Mouse (Mus musculus): Measurements from ENCODE around the gene Gm28051. TPM values are rescaled to one million over a fixed set of nuclear protein-coding genes. Genes with fewer than 3 reads are reported as not detected.

Gene Gm28051
- total and polyA plus RNA-seq, 3 experiments: not detected

GRCm38 (mm10) chr12:102699156-102699555, 58.4 kb downstream of the Gm28051 start:
- no peak overlapping the region for H3K9ac ChIP-seq (ENCODE audit: control insufficient read depth, low read depth, low read length, poor library complexity, severe bottlenecking)
- H3K27ac ChIP-seq (ENCODE audit: control insufficient read depth, low read depth, low read length): no peak overlapping the region
- no peak for DNase-seq (ENCODE audit: low read depth, low spot score)
- TF ChIP-seq ZC3H11A (IDR thresholded peaks at IDR 0.05; ENCODE audit: low read depth, low read length) (no peak), E2F4 (IDR thresholded peaks at IDR 0.05; ENCODE audit: borderline replicate concordance, low read depth, low read length) (no peak), UBTF (IDR thresholded peaks at IDR 0.05; ENCODE audit: borderline replicate concordance, insufficient read depth, low read depth, low read length) (no peak), JUND (IDR thresholded peaks at IDR 0.05; ENCODE audit: low read depth, low read length) (no peak), TCF12 (IDR thresholded peaks at IDR 0.05; ENCODE audit: low read depth, low read length) (no peak)
- peaks cover 0 to 8% of the 10 kb centered on the region in 2 experiments; a peak in 1 of 4 replicates for H3K4me1 ChIP-seq (ENCODE audit: control insufficient read depth in 1 of 2, insufficient read depth in 2 of 2, low read length in 2 of 2)
- no peaks in the 10 kb centered on the region; a peak in 1 of 4 replicates for H3K36me3 ChIP-seq (ENCODE audit: control insufficient read depth in 1 of 2, insufficient read depth in 2 of 2, low read length in 2 of 2)
- H3K79me2 ChIP-seq (ENCODE audit: control insufficient read depth, insufficient read depth, low read length, poor library complexity): peaks cover 26% of the 10 kb centered on the region
- no peaks in the 10 kb centered on the region for H3K27me3 ChIP-seq (ENCODE audit: control insufficient read depth in 1 of 2, insufficient read depth in 2 of 2, low read length in 2 of 2)
- no peaks in the 10 kb centered on the region for H3K9me3 ChIP-seq (replicated peaks; ENCODE audit: insufficient read depth, low read length)
- no peak overlapping the region for H3K4me3 ChIP-seq (ENCODE audit: control insufficient read depth in 1 of 2, insufficient read depth in 1 of 2, low read depth in 2 of 2, low read length in 2 of 2)

- H3K27me3 ChIP-seq (ENCODE audit: control insufficient read depth in 1 of 2, insufficient read depth in 2 of 2, low read length in 2 of 2): no peaks in the 10 kb centered on the region
- peaks cover 23% of the 10 kb centered on the region for H3K79me2 ChIP-seq (ENCODE audit: control insufficient read depth, insufficient read depth, low read length, poor library complexity)
- H3K4me1 ChIP-seq (ENCODE audit: control insufficient read depth in 1 of 2, insufficient read depth in 2 of 2, low read length in 2 of 2): peaks cover 0 to 5% of the 10 kb centered on the region in 2 experiments; a peak in 1 of 4 replicates
- no peak overlapping the region for H3K27ac ChIP-seq (ENCODE audit: control insufficient read depth, low read depth, low read length)
- no peaks in the 10 kb centered on the region for H3K9me3 ChIP-seq (replicated peaks; ENCODE audit: insufficient read depth, low read length)
- no peak for TF ChIP-seq USF1 (IDR thresholded peaks at IDR 0.05; ENCODE audit: low read depth, low read length)
- TF ChIP-seq JUND (IDR thresholded peaks at IDR 0.05; ENCODE audit: low read depth, low read length): no peak
- TF ChIP-seq ZMIZ1 (IDR thresholded peaks at IDR 0.05; ENCODE audit: low read depth, low read length): no peak
- no peak for TF ChIP-seq CHD2 (IDR thresholded peaks at IDR 0.05; ENCODE audit: low read length)
- no peak for TF ChIP-seq NELFE (IDR thresholded peaks at IDR 0.05; ENCODE audit: low read depth, low read length)
- no peak for TF ChIP-seq TBP (IDR thresholded peaks at IDR 0.05; ENCODE audit: low read depth, low read length)
- TF ChIP-seq GABPA (IDR thresholded peaks at IDR 0.05; ENCODE audit: low read depth, low read length): no peak
- TF ChIP-seq CTCF (IDR thresholded peaks at IDR 0.05 in 2 of 3, conservative IDR thresholded peaks at IDR 0.05 in 1 of 3; ENCODE audit: control insufficient read depth in 1 of 3, insufficient read depth in 1 of 3, low read depth in 2 of 3, low read length in 3 of 3, poor library complexity in 1 of 3, severe bottlenecking in 1 of 3): no peak
- TF ChIP-seq CHD1 (IDR thresholded peaks at IDR 0.05; ENCODE audit: low read depth, low read length): no peak
- TF ChIP-seq TAL1 (IDR thresholded peaks at IDR 0.05; ENCODE audit: low read length): no peak
- TF ChIP-seq MYC (IDR thresholded peaks at IDR 0.05; ENCODE audit: low read depth, low read length): no peak
- TF ChIP-seq MAFK (IDR thresholded peaks at IDR 0.05; ENCODE audit: borderline replicate concordance, low read depth, low read length): no peak
- TF ChIP-seq ETS1 (IDR thresholded peaks at IDR 0.05; ENCODE audit: low read depth, low read length): no peak
- TF ChIP-seq TCF12 (IDR thresholded peaks at IDR 0.05; ENCODE audit: low read depth, low read length): no peak
- TF ChIP-seq GATA1 (IDR thresholded peaks at IDR 0.05; ENCODE audit: low read depth, low read length): no peak
- TF ChIP-seq POLR2AphosphoS5 (IDR thresholded peaks at IDR 0.05; ENCODE audit: borderline replicate concordance, low read depth, low read length): no peak
- no peak for TF ChIP-seq KAT2A (conservative IDR thresholded peaks at IDR 0.05; ENCODE audit: low read depth, low read length)
- TF ChIP-seq ZKSCAN1 (IDR thresholded peaks at IDR 0.05; ENCODE audit: low read depth, low read length): no peak
- no peak for TF ChIP-seq USF2 (IDR thresholded peaks at IDR 0.05; ENCODE audit: borderline replicate concordance in 1 of 2, insufficient read depth in 1 of 2, low read depth in 1 of 2, low read length in 2 of 2)
- H3K36me3 ChIP-seq (ENCODE audit: control insufficient read depth in 1 of 2, insufficient read depth in 2 of 2, low read length in 2 of 2): no peaks in the 10 kb centered on the region; a peak in 1 of 4 replicates
- no peak overlapping the region for H3K4me3 ChIP-seq (ENCODE audit: control insufficient read depth in 1 of 2, insufficient read depth in 1 of 2, low read depth in 2 of 2, low read length in 2 of 2)
- no peak for DNase-seq (ENCODE audit: low read depth, low spot score)
- H3K9ac ChIP-seq (ENCODE audit: control insufficient read depth, low read depth, low read length, poor library complexity, severe bottlenecking): no peak overlapping the region
Measured at GRCm38 (mm10) chr12:102698089-102698684, 59.4 kb downstream of the Gm28051 start.
